Mouse (Mus musculus) megakaryocyte, embryonic 14.5 days (primary cell): ENCODE data around the gene Serpinb11. TPM values are rescaled to one million over a fixed set of nuclear protein-coding genes. Genes with fewer than 3 reads are reported as not detected.

Experiments used
- H3K27me3 ChIP-seq: replicated peaks from 2 replicates; pipeline ENCODE3; 2012; ENCODE audit warnings: inconsistent platforms
- H3K36me3 ChIP-seq: replicated peaks from 2 replicates; pipeline ENCODE3; 2012; ENCODE audit warnings: low read length, inconsistent platforms, mixed read lengths
- H3K4me1 ChIP-seq: 2 replicates; pipeline ENCODE4 v1.6.1; 2012; ENCODE audit warnings: inconsistent platforms
- H3K4me3 ChIP-seq: replicated peaks from 2 replicates; pipeline ENCODE3; 2012; ENCODE audit warnings: moderate library complexity, mild to moderate bottlenecking, inconsistent platforms
- H3K9me3 ChIP-seq: 2 replicates; pipeline ENCODE4 v1.6.1; 2012; ENCODE audit warnings: inconsistent platforms
- FLI1 ChIP-seq: IDR thresholded peaks from 2 replicates; pipeline ENCODE4 v1.6.1; 2012; ENCODE audit warnings: low read length, inconsistent platforms, mixed read lengths
- GATA1 ChIP-seq: IDR thresholded peaks from 3 replicates; pipeline ENCODE4 v1.6.1; 2012; ENCODE audit warnings: mixed read lengths, low read length, inconsistent platforms, borderline replicate concordance
- polyA plus RNA-seq: library from polyadenylated mRNA; stranded (reverse); fragments of >175 nt; gene quantifications from 2 replicates; pipeline ENCODE4 v1.2.3, GENCODE M21; 2012; ENCODE audit warnings: low replicate concordance; ENCODE audit not compliant: insufficient read depth

Serpinb11 gene
- polyA plus RNA-seq, result not detected in 2 replicates

DNA sequence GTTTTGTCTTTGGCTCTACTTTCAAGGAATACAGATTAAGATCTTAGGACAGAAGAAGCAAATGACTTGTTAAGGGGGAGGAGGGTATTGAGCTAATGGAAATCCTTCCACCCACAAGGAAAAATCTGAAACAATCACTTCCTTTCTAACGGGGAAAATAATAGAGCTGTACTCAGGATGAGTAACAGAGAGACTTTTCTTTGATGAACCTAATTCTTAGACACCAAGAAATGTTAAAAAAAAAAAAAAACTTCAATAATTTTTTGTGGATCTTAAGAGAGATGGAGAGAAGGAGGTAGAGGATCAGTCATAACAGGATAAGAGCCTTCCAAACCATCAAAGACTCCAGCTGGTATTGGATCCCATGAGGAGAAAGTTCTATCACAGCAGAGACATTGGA lies at the start of gene Serpinb11:
Gene Serpinb11, plus strand, starts transcription at position 301 of the 400 bp plus-strand sequence.
- Histone ChIP-seq H3K27me3 (no peaks in the 10 kb centered on the region), H3K4me3 (no peak within 1 kb of the TSS), H3K9me3 (no peaks in the 10 kb centered on the region), H3K36me3 (no peaks in the 10 kb centered on the region), H3K4me1 (peaks cover 10% of the 10 kb centered on the region)
- TF ChIP-seq GATA1 (no peak), FLI1 (no peak)

DNA sequence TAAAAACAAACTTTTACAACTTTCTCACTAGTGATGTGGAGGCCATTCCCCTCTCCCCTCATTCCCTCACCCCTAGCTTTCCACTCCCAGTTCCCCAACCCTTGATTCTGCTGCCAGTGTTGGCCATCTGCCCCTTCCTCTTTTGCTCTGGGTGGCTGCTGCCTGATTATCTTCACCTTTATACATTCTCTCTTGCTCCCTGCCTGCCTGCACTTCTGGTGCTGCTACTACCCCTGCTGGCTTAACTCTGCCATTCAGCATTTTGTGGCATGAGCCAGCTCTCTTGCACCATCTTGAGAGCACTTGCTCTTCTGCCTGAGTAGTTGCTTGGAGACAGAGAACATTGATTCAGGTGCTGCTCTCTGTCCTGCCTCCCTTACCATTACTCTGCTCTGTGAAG lies 15.0 kb upstream of the Serpinb11 start:
- Histone ChIP-seq H3K4me1 (peaks cover 11% of the 10 kb centered on the region), H3K4me3 (peak overlapping the region; percentile 3), H3K9me3 (no peaks in the 10 kb centered on the region), H3K36me3 (no peaks in the 10 kb centered on the region), H3K27me3 (no peaks in the 10 kb centered on the region)
- TF ChIP-seq GATA1 (no peak), FLI1 (no peak)

DNA sequence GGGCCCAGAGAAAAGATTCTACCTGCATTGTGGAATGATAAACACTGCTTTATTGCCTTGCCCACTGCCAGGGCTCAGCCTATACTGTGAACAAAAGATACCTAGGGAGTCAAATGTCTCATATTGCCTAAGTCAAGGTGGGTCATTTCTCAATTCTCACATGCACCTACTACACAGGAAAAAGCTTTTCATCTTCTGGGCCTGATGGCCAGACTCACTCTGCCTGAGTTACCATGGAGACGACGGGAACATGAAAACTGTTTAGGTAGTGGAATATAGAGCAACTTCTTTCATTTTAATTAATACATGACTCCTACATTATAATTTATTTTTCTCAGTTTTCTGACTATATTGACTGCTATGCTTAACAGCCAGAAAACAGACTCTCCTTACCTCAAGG lies 14.2 kb upstream of the Serpinb11 start:
- Histone ChIP-seq H3K4me3 (no peak overlapping the region), H3K9me3 (no peaks in the 10 kb centered on the region), H3K27me3 (no peaks in the 10 kb centered on the region), H3K4me1 (peaks cover 15% of the 10 kb centered on the region), H3K36me3 (no peaks in the 10 kb centered on the region)
- no peak for TF ChIP-seq GATA1
- no peak for TF ChIP-seq FLI1

DNA sequence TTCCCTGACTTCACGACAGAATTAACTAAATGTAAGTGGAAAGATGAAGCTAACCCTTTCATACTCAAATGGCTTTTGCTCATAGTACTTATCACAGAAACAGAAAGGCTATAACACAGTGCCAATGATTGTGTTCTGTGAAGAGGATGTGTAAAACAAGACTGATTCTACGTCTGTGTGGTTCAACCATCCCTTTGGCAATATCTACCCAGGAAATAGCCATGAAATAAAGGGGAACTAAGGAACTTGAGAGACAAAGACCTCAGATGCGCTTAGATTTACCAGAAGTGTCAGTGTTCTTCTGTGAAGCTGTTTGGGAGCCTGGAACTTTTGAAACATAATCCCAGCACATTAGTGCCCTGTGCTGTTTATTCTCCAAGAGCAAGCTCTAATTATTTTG lies 10.6 kb upstream of the Serpinb11 start:
- H3K27me3 ChIP-seq, result no peaks in the 10 kb centered on the region
- H3K4me3 ChIP-seq, result no peak overlapping the region
- TF ChIP-seq FLI1, result no peak
- no peak for TF ChIP-seq GATA1
- no peaks in the 10 kb centered on the region for H3K9me3 ChIP-seq
- peaks cover 15% of the 10 kb centered on the region for H3K4me1 ChIP-seq
- H3K36me3 ChIP-seq, result no peaks in the 10 kb centered on the region

DNA sequence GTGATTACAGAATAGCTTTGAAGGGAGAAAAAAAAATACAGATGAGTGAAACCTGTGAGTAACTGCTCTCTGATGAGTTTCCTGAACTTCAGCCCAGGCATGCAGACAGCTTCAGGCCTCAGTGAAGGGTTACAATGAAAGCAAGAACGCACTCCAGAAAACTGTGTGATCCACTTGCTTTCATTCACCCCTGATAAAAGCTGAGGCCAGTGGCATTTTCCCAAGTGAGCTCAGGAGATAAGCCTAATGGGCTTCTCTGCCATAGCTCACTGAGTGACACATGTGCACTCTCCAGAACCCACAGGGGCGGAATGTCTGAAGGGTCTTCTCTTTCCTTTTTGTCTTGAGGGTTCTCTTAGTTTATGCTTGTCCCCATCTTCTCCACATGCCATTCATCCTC lies 9.9 kb upstream of the Serpinb11 start:
- no peaks in the 10 kb centered on the region for H3K27me3 ChIP-seq
- H3K9me3 ChIP-seq, result no peaks in the 10 kb centered on the region
- TF ChIP-seq GATA1 (no peak), FLI1 (no peak)
- H3K4me1 ChIP-seq, result peaks cover 12% of the 10 kb centered on the region
- H3K4me3 ChIP-seq, result no peak overlapping the region
- no peaks in the 10 kb centered on the region for H3K36me3 ChIP-seq

DNA sequence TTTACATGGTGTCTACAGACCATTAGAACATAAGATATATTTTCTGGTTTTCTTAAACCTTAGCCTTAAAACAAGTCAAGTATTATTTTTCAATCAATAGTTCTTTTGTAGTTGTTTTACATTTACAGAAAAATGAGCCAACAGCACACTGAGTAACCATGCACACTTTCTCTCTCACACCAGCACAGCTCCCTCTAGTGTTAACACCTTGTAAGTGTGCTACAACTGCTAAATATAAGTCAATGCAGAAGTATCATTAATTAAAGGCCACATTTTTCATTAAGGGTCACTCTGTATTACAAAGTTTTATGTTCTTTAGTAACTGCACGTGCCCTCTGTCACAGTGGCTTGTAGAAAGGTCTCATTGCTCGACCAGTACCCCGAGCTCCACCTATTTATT lies 8.0 kb upstream of the Serpinb11 start:
- TF ChIP-seq GATA1, result no peak
- TF ChIP-seq FLI1, result no peak
- H3K36me3 ChIP-seq, result no peaks in the 10 kb centered on the region
- no peak overlapping the region for H3K4me3 ChIP-seq
- H3K4me1 ChIP-seq, result peaks cover 10% of the 10 kb centered on the region; the same call in 1 of the 2 replicates
- no peaks in the 10 kb centered on the region for H3K9me3 ChIP-seq
- no peaks in the 10 kb centered on the region for H3K27me3 ChIP-seq

DNA sequence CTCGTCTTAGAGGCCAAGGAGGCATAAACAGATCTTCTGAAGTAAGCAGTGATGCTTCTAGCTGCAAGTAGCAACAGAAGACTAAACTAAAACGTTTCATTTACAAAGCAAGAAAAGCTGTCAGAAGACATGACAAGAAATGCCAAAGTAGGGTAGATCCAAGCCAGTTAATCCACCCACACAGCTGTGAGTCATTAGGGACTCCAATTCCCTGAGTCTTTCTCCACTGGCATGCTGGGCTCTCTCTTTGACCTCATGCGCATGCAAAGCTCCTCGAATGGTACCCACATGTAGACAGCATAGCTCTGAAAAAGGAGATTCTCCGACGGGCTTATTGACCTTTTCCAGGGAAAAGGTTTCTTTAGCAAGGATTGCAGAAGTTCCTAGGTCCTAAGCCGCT lies 5.0 kb downstream of the Serpinb11 start:
- peaks cover 20% of the 10 kb centered on the region for H3K4me1 ChIP-seq
- no peak overlapping the region for H3K4me3 ChIP-seq
- TF ChIP-seq FLI1 (no peak), GATA1 (no peak)
- no peaks in the 10 kb centered on the region for H3K9me3 ChIP-seq
- H3K27me3 ChIP-seq, result no peaks in the 10 kb centered on the region
- H3K36me3 ChIP-seq, result no peaks in the 10 kb centered on the region

DNA sequence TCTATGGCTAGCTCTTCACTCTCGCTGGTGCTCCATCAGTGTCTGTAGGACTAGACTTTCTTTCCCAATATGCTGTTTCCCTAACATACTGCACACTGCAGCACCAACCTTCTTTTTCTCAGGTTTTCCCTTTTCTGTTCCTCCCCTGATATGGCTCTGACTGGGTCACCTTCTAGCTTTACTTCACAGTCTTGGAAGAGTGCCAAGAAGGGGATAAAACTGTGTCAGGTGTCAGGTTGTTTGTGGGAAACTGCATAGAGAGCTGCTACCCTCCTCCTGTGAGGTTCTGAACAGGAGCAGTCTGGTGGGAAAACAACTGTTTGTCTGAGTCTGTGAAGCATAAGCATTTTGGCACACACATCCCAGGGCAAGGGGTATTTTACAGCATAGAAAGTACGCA lies 7.9 kb downstream of the Serpinb11 start:
- no peaks in the 10 kb centered on the region for H3K36me3 ChIP-seq
- TF ChIP-seq FLI1 (no peak), GATA1 (no peak)
- H3K4me1 ChIP-seq, result peaks cover 16% of the 10 kb centered on the region
- H3K9me3 ChIP-seq, result no peaks in the 10 kb centered on the region
- H3K4me3 ChIP-seq, result no peak overlapping the region
- no peaks in the 10 kb centered on the region for H3K27me3 ChIP-seq

DNA sequence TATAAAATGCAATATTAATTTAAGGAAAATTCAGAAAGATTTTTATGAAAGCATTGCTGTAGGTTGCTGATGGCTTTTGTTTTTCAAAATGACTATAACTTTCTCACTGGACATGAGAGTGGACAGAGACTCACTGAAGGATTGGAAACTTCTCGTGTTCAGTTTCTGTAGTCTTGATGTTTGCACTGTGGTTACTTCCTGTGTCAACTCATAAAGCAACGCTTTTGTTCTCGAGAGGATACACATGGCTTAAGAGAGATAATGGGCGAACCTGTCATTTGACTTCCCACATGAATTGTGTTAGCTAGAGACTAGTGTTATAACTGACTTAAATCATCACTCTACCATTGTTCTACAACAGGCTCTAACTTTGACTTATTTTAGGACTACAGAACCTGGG lies 16.0 kb downstream of the Serpinb11 start:
- Histone ChIP-seq H3K36me3 (no peaks in the 10 kb centered on the region), H3K4me1 (peaks cover 62% of the 10 kb centered on the region), H3K9me3 (no peaks in the 10 kb centered on the region), H3K4me3 (no peak overlapping the region), H3K27me3 (no peaks in the 10 kb centered on the region)
- TF ChIP-seq GATA1, result no peak; the same call in 2 of the 3 replicates
- no peak for TF ChIP-seq FLI1

DNA sequence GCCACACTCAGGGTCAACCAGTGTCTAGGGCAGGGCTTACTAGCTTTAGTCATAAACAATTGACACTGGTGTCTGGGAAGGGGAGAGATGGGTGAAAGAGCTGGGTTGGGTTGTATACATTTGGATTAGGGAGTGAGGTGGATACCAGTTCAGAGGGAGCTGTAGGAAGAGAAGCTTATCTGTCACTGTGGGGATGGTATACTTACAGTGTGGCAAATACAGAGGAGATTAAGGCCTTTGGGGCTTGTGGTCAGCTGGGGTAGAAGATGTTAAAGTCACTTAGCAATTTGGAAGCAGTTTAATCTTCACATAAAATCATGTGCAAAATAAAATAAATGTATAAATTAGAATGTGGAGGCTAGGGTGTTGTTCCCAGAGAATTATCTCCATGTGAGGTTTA lies 17.4 kb downstream of the Serpinb11 start:
- Histone ChIP-seq H3K4me1 (peaks cover 75% of the 10 kb centered on the region), H3K4me3 (no peak overlapping the region), H3K27me3 (no peaks in the 10 kb centered on the region), H3K36me3 (no peaks in the 10 kb centered on the region), H3K9me3 (no peaks in the 10 kb centered on the region)
- TF ChIP-seq FLI1, result no peak
- TF ChIP-seq GATA1, result no peak

DNA sequence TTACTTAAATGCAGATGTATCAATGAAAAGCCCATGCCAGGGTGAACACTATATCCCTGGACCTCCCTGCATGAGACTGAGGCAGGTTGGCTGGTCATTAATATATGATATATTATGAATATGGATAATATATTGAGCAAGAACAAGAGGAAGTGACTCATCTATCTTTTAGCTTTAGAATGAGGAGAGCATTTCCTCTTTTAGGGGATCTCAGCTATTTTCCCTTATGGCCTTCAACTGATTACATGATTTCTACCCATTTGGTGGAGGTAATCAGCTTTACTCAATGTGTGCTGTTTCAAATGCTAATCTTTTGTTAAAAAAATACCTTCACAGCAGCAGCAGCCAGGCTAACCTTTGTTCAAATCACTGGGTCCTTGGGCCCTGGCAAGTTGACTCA lies 20.5 kb downstream of the Serpinb11 start:
- Histone ChIP-seq H3K4me1 (peaks cover 66% of the 10 kb centered on the region), H3K4me3 (no peak overlapping the region), H3K36me3 (no peaks in the 10 kb centered on the region), H3K9me3 (no peaks in the 10 kb centered on the region), H3K27me3 (no peaks in the 10 kb centered on the region)
- TF ChIP-seq GATA1, result no peak
- TF ChIP-seq FLI1, result no peak
